Mouse (Mus musculus): ENCODE results near the gene Tas2r143. TPM values are rescaled to one million over a fixed set of nuclear protein-coding genes. Genes with fewer than 3 reads are reported as not detected.

Gene Tas2r143
- not detected in 2 replicates for polyA plus RNA-seq (2015; fragmentation: Nextera tagmentation; extraction: Ambion mirVana)

DNA sequence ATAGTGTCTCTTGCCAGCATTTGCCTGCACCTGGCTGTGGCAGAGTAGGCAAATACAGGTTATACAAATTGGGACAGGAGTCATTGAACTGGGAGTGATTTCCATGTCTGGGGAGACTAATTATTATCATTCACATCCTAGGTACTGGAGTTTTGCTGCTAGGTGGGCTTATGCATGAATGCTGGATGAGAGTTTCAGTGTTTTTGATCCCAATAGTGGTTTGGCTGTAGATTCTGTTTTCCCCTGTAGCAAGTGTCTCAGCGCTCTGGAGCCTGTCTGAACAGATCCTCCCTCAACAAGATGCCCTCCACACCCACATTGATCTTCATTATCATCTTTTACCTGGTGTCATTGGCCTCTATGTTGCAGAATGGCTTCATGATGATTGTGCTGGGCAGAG is at the start of gene Tas2r143:
Gene Tas2r143 (plus strand): TSS at position 301 of the 400 bp plus-strand sequence.
- Histone ChIP-seq H3K4me3 (no peak within 1 kb of the TSS), H3K4me1 (replicated peaks) (no peaks in the 10 kb centered on the region), H3K27me3 (no peaks in the 10 kb centered on the region), H3K4me2 (no peak within 1 kb of the TSS), H3K27ac (replicated peaks) (no peak within 1 kb of the TSS), H3K36me3 (no peaks in the 10 kb centered on the region), H3K9me3 (no peaks in the 10 kb centered on the region), H3K9ac (no peak within 1 kb of the TSS)
- no peak for ATAC-seq (ENCODE audit: low FRiP score, low read depth)
- WGBS: 84% methylated on average over 1 of the region's 1 CpGs

DNA sequence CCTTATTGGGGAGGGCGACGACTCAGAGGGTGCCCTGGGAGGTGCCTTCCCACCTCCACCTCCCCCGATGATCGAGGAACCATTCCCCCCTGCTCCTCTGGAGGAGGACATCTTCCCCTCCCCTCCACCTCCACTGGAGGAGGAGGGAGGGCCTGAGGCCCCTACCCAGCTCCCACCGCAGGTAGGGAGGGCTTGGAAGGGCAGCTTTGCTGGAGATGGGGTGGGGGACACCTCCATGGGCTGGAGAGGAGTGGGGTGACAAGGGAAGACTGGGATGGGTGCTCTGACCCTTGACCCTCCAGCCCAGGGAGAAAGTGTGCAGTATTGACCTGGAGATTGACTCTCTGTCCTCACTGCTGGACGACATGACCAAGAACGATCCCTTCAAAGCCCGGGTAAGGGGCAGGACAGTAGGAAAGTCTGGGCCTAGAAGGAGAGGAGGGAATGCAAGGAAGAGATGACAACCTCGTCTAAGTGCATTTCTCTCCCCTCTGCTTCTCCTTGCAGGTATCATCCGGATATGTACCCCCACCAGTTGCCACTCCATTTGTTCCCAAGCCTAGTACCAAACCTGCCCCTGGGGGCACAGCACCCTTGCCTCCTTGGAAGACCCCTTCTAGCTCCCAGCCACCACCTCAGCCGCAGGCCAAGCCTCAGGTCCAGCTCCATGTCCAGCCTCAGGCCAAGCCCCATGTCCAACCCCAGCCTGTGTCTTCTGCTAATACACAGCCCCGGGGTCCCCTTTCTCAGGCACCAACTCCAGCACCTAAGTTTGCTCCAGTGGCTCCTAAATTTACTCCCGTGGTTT is 48.9 kb upstream of the Tas2r143 start:
- ATAC-seq (ENCODE audit: low FRiP score, low read depth): no peak; the same call in 1 of the 2 replicates
- Histone ChIP-seq H3K27me3 (no peaks in the 10 kb centered on the region), H3K36me3 (peaks cover 6% of the 10 kb centered on the region; the same call in 1 of the 2 replicates), H3K4me2 (peak overlapping the region; percentile 91), H3K4me1 (replicated peaks) (peaks cover 43% of the 10 kb centered on the region), H3K27ac (replicated peaks) (no peak overlapping the region), H3K9ac (peak overlapping the region; percentile 89), H3K4me3 (peak overlapping the region; percentile 92), H3K9me3 (no peaks in the 10 kb centered on the region)
- WGBS: 41% methylated on average over 12 of the region's 13 CpGs

DNA sequence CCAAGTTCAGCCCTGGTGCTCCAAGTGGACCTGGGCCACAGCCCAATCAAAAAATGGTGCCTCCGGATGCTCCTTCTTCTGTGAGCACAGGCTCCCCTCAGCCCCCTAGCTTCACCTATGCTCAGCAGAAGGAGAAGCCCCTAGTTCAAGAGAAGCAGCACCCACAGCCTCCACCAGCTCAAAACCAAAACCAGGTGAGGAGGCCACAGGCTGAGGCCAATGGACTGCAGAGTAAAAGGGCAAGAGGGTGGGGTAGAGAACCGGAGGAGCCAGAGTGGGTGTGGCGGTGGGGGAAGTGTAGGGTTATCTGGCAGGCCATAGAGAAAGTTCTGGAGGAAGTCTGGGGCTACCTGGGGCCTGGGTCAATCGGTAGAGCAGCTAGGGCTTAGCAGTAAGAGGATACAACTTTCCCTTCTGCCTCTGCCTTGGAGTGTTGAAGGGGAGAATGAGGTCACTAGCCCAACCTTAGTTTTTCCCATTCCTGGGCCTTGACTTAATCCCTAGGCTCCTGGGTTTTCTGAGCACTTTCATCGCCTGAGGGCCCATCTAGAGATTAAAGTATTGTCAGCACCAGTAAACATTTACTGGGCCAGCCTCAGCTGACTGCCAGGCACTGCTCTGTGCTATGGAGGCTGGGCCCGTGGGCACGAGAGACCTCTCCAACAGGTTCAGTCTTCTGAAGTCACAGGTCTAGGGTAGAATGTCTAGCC is 48.1 kb upstream of the Tas2r143 start:
- no peaks in the 10 kb centered on the region for H3K27me3 ChIP-seq
- peaks cover 11% of the 10 kb centered on the region; the same call in 1 of the 2 replicates for H3K36me3 ChIP-seq
- ATAC-seq (ENCODE audit: low FRiP score, low read depth): no peak
- H3K4me1 ChIP-seq (replicated peaks): peaks cover 43% of the 10 kb centered on the region
- 92% methylated on average over 7 of the region's 7 CpGs for WGBS
- H3K4me2 ChIP-seq: peak overlapping the region; percentile 91
- no peak overlapping the region for H3K27ac ChIP-seq (replicated peaks)
- H3K4me3 ChIP-seq: no peak overlapping the region
- no peaks in the 10 kb centered on the region for H3K9me3 ChIP-seq
- H3K9ac ChIP-seq: no peak overlapping the region

DNA sequence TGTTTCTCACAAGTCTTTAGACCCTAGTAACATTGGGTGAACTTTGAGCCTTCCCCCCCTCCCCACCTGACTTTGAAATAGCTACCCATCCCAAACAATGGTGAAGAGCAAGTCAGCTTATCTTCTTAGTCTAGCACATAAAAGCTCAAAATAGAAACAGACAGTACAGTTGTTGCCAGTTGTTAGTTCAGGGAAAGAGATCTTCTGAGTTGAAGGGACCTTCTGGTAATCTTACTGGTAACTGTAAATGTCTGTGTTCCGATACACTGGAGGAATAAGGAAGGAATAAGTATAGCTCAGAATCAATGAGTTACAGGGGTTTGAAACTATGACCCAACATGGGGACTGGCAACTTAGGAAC is 47.6 kb upstream of the Tas2r143 start:
- no peak overlapping the region for H3K9ac ChIP-seq
- 100% methylated on average over 1 of the region's 1 CpGs for WGBS
- H3K27ac ChIP-seq (replicated peaks): no peak overlapping the region
- peaks cover 16% of the 10 kb centered on the region; the same call in 1 of the 2 replicates for H3K36me3 ChIP-seq
- H3K4me1 ChIP-seq (replicated peaks): peaks cover 43% of the 10 kb centered on the region
- H3K4me2 ChIP-seq: no peak overlapping the region
- no peak overlapping the region for H3K4me3 ChIP-seq
- H3K9me3 ChIP-seq: no peaks in the 10 kb centered on the region
- no peak for ATAC-seq (ENCODE audit: low FRiP score, low read depth)
- H3K27me3 ChIP-seq: no peaks in the 10 kb centered on the region

- no peaks in the 10 kb centered on the region for H3K9me3 ChIP-seq
- H3K9ac ChIP-seq: no peak overlapping the region
- peaks cover 23% of the 10 kb centered on the region for H3K36me3 ChIP-seq
- no peaks in the 10 kb centered on the region for H3K27me3 ChIP-seq
- 89% methylated on average over 8 of the region's 8 CpGs for WGBS
- H3K4me1 ChIP-seq (replicated peaks): peaks cover 43% of the 10 kb centered on the region
- no peak overlapping the region for H3K4me2 ChIP-seq
- H3K27ac ChIP-seq (replicated peaks): no peak overlapping the region
- H3K4me3 ChIP-seq: no peak overlapping the region
- no peak for ATAC-seq (ENCODE audit: low FRiP score, low read depth)
Measured at GRCm38 (mm10) chr6:42353180-42353579, 46.9 kb upstream of the Tas2r143 start.

- peaks cover 29% of the 10 kb centered on the region for H3K36me3 ChIP-seq
- no peak for ATAC-seq (ENCODE audit: low FRiP score, low read depth)
Measured at GRCm38 (mm10) chr6:42354076-42355019, 45.7 kb upstream of the Tas2r143 start.

GRCm38 (mm10) chr6:42355366-42355765 is 44.7 kb upstream of the Tas2r143 start:
- no peak for ATAC-seq (ENCODE audit: low FRiP score, low read depth)
- no peak overlapping the region for H3K9ac ChIP-seq
- H3K36me3 ChIP-seq: peaks cover 36% of the 10 kb centered on the region
- H3K4me3 ChIP-seq: no peak overlapping the region
- no peaks in the 10 kb centered on the region for H3K9me3 ChIP-seq
- 94% methylated on average over 6 of the region's 6 CpGs for WGBS
- H3K27ac ChIP-seq (replicated peaks): no peak overlapping the region
- H3K4me1 ChIP-seq (replicated peaks): peaks cover 33% of the 10 kb centered on the region
- H3K27me3 ChIP-seq: no peaks in the 10 kb centered on the region
- no peak overlapping the region for H3K4me2 ChIP-seq

More at GRCm38 (mm10) chr6:42354076-42355019, 45.7 kb upstream of the Tas2r143 start:
- H3K4me1 ChIP-seq (replicated peaks): peaks cover 34% of the 10 kb centered on the region
- WGBS: 56% methylated on average over 11 of the region's 11 CpGs
- H3K4me3 ChIP-seq: no peak overlapping the region
- no peaks in the 10 kb centered on the region for H3K9me3 ChIP-seq
- no peak overlapping the region for H3K27ac ChIP-seq (replicated peaks)
- no peak overlapping the region for H3K9ac ChIP-seq
- no peak overlapping the region for H3K4me2 ChIP-seq
- H3K27me3 ChIP-seq: no peaks in the 10 kb centered on the region

DNA sequence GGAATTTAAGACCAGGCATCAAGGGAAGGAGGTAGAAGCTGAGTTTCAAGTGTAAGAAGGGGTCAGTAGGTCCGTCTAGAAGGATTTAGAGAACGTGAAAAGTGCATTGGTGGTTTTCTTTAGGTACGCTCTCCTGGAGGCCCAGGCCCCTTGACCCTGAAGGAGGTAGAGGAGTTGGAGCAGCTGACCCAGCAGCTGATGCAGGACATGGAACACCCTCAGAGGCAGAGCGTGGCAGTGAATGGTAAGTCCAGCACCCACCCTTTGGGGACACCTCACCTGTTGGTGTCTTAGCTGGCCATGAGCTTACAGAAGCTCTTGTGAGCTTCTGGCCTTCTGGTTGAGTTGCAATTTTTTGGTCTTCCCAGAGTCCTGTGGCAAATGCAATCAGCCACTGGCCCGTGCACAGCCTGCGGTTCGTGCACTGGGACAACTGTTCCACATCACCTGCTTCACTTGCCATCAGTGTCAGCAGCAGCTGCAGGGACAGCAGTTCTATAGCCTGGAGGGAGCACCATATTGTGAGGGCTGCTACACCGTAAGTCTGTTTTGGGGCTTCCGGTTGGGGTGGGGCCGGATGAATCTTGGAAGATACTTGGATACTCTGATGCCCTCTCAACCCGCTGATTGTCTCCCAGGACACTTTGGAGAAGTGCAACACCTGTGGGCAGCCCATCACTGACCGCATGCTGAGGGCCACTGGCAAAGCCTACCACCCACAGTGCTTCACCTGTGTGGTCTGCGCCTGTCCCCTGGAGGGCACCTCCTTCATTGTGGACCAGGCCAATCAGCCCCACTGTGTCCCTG is 44.0 kb upstream of the Tas2r143 start:
- H3K36me3 ChIP-seq: peaks cover 36% of the 10 kb centered on the region
- no peak overlapping the region for H3K4me3 ChIP-seq

GRCm38 (mm10) chr6:42356913-42357312 is 43.1 kb upstream of the Tas2r143 start:
- H3K4me1 ChIP-seq (replicated peaks): peaks cover 18% of the 10 kb centered on the region
- H3K4me2 ChIP-seq: no peak overlapping the region
- no peaks in the 10 kb centered on the region for H3K27me3 ChIP-seq
- no peaks in the 10 kb centered on the region for H3K9me3 ChIP-seq
- ATAC-seq (ENCODE audit: low FRiP score, low read depth): no peak
- no peak overlapping the region for H3K4me3 ChIP-seq
- WGBS: 99% methylated on average over 5 of the region's 5 CpGs
- H3K36me3 ChIP-seq: peaks cover 36% of the 10 kb centered on the region
- no peak overlapping the region for H3K27ac ChIP-seq (replicated peaks)
- H3K9ac ChIP-seq: no peak overlapping the region

More for the DNA sequence above, 44.0 kb upstream of the Tas2r143 start:
- no peak overlapping the region for H3K9ac ChIP-seq
- peaks cover 27% of the 10 kb centered on the region for H3K4me1 ChIP-seq (replicated peaks)
- H3K27ac ChIP-seq (replicated peaks): no peak overlapping the region
- no peaks in the 10 kb centered on the region for H3K27me3 ChIP-seq
- 93% methylated on average over 13 of the region's 13 CpGs for WGBS
- no peak overlapping the region for H3K4me2 ChIP-seq
- no peaks in the 10 kb centered on the region for H3K9me3 ChIP-seq
- ATAC-seq (ENCODE audit: low FRiP score, low read depth): no peak

DNA sequence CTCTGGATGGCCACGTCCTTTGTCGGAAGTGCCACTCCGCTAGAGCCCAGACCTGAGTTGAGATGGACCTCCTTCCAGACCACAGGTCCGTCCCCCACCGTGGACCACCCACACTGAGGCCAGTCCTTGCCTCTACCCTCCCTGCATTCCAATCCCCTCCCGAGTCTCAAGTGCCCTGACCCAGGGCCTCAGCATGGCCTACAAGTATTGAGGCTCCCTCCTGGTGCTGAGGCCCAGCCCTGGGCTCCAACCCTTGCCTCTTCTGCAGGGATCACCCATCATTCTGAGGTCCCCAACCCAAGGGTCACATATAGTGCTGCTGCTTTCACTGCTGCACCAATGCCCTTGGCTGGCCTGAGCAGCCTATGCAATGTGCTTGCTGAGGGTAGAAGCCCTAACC is 42.1 kb upstream of the Tas2r143 start:
- no peak overlapping the region for H3K4me3 ChIP-seq
- 60% methylated on average over 6 of the region's 6 CpGs for WGBS
- H3K9ac ChIP-seq: no peak overlapping the region
- peaks cover 36% of the 10 kb centered on the region for H3K36me3 ChIP-seq
- no peaks in the 10 kb centered on the region for H3K9me3 ChIP-seq
- H3K27me3 ChIP-seq: no peaks in the 10 kb centered on the region
- no peak for ATAC-seq (ENCODE audit: low FRiP score, low read depth)
- H3K27ac ChIP-seq (replicated peaks): no peak overlapping the region
- H3K4me2 ChIP-seq: no peak overlapping the region
- H3K4me1 ChIP-seq (replicated peaks): peaks cover 20% of the 10 kb centered on the region

- Histone ChIP-seq H3K9me3 (no peaks in the 10 kb centered on the region), H3K36me3 (peaks cover 36% of the 10 kb centered on the region), H3K27ac (replicated peaks) (no peak overlapping the region), H3K27me3 (no peaks in the 10 kb centered on the region), H3K9ac (no peak overlapping the region), H3K4me3 (no peak overlapping the region), H3K4me2 (no peak overlapping the region), H3K4me1 (replicated peaks) (peaks cover 15% of the 10 kb centered on the region)
- 94% methylated on average over 12 of the region's 12 CpGs for WGBS
- no peak for ATAC-seq (ENCODE audit: low FRiP score, low read depth)
Measured at GRCm38 (mm10) chr6:42358901-42359300, 41.1 kb upstream of the Tas2r143 start.
